Mouse (Mus musculus): Measurements from ENCODE around the gene Gm3460. TPM values are rescaled to one million over a fixed set of nuclear protein-coding genes. Genes with fewer than 3 reads are reported as not detected.
"Not testable (repeated sequence)": the region's sequence is repeated elsewhere in the genome, so short reads cannot be mapped to it uniquely, and the experiment has no call there.

Gene Gm3460
- not detected in 2 replicates for polyA plus RNA-seq (2014; fragmentation: Nextera tagmentation; extraction: Ambion mirVana)

GRCm38 (mm10) chr14:6622318-6622717 lies at the start of gene Gm3460:
Gene Gm3460, minus strand, starts transcription at chr14:6622418.
- H3K4me1 ChIP-seq (ENCODE audit: control insufficient read depth, insufficient read depth, low read length); DNase-seq (ENCODE audit: low spot score); H3K9me3 ChIP-seq (ENCODE audit: control insufficient read depth, low read length); ATAC-seq (ENCODE audit: insufficient read depth, low FRiP score, low TSS enrichment); H3K4me2 ChIP-seq (ENCODE audit: low read depth); H3K36me3 ChIP-seq (ENCODE audit: control insufficient read depth, insufficient read depth, low read length); H3K9ac ChIP-seq (ENCODE audit: low read length); H3K4me3 ChIP-seq (ENCODE audit: low read depth, low read length); H3K27me3 ChIP-seq (ENCODE audit: control insufficient read depth, insufficient read depth, low read length); H3K27ac ChIP-seq (ENCODE audit: low read depth, low read length): not testable (repeated sequence)
- WGBS: 55% methylated on average over 1 of the region's 2 CpGs

DNA sequence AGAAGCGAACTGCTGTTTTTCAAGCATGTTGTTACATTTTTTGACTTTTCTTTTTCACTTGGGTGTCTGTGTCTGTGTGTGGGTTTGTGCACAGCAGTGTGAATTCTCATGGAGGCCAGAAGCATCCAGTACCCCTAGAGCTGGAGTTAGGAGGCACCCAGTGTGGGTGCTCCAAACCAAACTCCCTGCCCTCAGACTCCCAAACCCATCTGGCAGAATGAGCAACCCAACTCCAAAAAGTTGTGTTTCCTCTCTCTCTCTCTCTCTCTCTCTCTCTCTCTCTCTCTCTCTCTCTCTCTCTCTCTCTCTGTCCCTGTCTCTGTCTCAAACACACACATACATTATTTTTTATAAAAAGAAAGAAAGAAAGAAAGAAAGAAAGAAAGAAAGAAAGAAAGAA lies 15.8 kb downstream of the Gm3460 start:
- not testable (repeated sequence) for ATAC-seq (ENCODE audit: insufficient read depth, low FRiP score, low TSS enrichment); H3K36me3 ChIP-seq (ENCODE audit: control insufficient read depth, insufficient read depth, low read length); H3K27me3 ChIP-seq (ENCODE audit: control insufficient read depth, insufficient read depth, low read length); H3K4me3 ChIP-seq (ENCODE audit: low read depth, low read length); H3K9me3 ChIP-seq (ENCODE audit: control insufficient read depth, low read length); H3K4me2 ChIP-seq (ENCODE audit: low read depth); H3K27ac ChIP-seq (ENCODE audit: low read depth, low read length); H3K9ac ChIP-seq (ENCODE audit: low read length); DNase-seq (ENCODE audit: low spot score); H3K4me1 ChIP-seq (ENCODE audit: control insufficient read depth, insufficient read depth, low read length)
- no CpG with 5 or more reads among the region's 1 CpGs for WGBS

- H3K36me3 ChIP-seq (ENCODE audit: control insufficient read depth, insufficient read depth, low read length); H3K27ac ChIP-seq (ENCODE audit: low read depth, low read length); H3K9me3 ChIP-seq (ENCODE audit: control insufficient read depth, low read length); H3K27me3 ChIP-seq (ENCODE audit: control insufficient read depth, insufficient read depth, low read length); H3K4me1 ChIP-seq (ENCODE audit: control insufficient read depth, insufficient read depth, low read length); ATAC-seq (ENCODE audit: insufficient read depth, low FRiP score, low TSS enrichment): not testable (repeated sequence)
- DNase-seq (ENCODE audit: low spot score): peak; percentile 69
- Histone ChIP-seq H3K4me2 (ENCODE audit: low read depth) (peak overlapping the region; percentile 45), H3K9ac (ENCODE audit: low read length) (peak overlapping the region; percentile 14; the same call in 1 of the 2 replicates), H3K4me3 (ENCODE audit: low read depth, low read length) (peak overlapping the region; percentile 25)
- under 1% methylated on average over 13 of the region's 20 CpGs for WGBS
These were observed 17.2 kb downstream of the Gm3460 start for GRCm38 (mm10) chr14:6605004-6605403.

DNA sequence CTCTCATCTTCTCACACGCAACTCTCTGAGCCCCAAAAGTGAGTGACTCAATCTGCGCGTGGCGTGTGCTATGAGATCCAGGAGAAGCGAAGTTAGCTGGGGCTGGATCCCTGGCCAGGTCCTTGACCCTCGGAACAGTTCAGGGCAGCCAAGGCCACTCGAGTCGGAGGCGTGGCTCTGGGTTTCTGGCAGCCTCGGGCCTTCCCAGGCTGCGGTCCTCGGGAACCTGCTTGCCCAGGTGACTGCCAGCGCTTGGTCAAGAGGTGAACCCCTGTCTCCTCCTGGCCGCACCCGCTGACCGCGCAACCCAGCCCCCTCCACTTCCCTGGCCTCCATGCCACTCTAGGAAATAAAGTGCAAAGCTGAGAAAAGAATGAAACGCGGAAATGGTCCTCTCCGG lies 17.7 kb downstream of the Gm3460 start:
- ATAC-seq (ENCODE audit: insufficient read depth, low FRiP score, low TSS enrichment); H3K27ac ChIP-seq (ENCODE audit: low read depth, low read length); H3K27me3 ChIP-seq (ENCODE audit: control insufficient read depth, insufficient read depth, low read length); H3K9me3 ChIP-seq (ENCODE audit: control insufficient read depth, low read length); H3K4me1 ChIP-seq (ENCODE audit: control insufficient read depth, insufficient read depth, low read length); H3K36me3 ChIP-seq (ENCODE audit: control insufficient read depth, insufficient read depth, low read length); H3K9ac ChIP-seq (ENCODE audit: low read length): not testable (repeated sequence)
- peak overlapping the region; percentile 25 for H3K4me3 ChIP-seq (ENCODE audit: low read depth, low read length)
- peak; percentile 34 for DNase-seq (ENCODE audit: low spot score)
- H3K4me2 ChIP-seq (ENCODE audit: low read depth): peak overlapping the region; percentile 45
- WGBS: 8% methylated on average over 19 of the region's 20 CpGs

DNA sequence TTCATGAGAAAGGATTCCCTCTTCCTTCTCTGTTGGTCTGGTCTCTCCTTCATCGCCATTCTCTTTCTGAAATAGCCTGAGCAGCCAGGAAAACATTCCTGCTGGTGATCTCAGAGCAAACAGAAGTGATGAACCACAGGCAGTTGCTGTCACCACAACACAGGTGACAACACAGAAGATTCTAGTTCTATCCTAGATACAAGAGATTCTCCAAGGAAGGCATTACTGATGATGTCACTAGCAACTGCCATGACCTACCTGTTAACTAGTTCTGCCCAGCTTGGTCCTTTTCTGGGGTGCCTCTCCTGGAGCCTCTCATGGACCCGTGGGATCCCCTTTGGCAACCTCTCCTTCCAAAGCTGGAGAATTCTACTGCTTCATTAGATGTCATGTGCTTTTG lies 31.7 kb downstream of the Gm3460 start, which contains the start of gene Gm3629:
Gene Gm3629, minus strand, starts transcription at position 101 of the 400 bp plus-strand sequence.
- H3K9me3 ChIP-seq (ENCODE audit: control insufficient read depth, low read length); H3K27me3 ChIP-seq (ENCODE audit: control insufficient read depth, insufficient read depth, low read length); H3K4me1 ChIP-seq (ENCODE audit: control insufficient read depth, insufficient read depth, low read length); H3K9ac ChIP-seq (ENCODE audit: low read length); H3K4me3 ChIP-seq (ENCODE audit: low read depth, low read length); ATAC-seq (ENCODE audit: insufficient read depth, low FRiP score, low TSS enrichment); H3K27ac ChIP-seq (ENCODE audit: low read depth, low read length); DNase-seq (ENCODE audit: low spot score); H3K36me3 ChIP-seq (ENCODE audit: control insufficient read depth, insufficient read depth, low read length); H3K4me2 ChIP-seq (ENCODE audit: low read depth): not testable (repeated sequence)
- whole genome bisulfite sequencing: 11% methylated on average over 1 of the region's 2 CpGs

Other genes starting within 250 kb of the Gm3460 start
- not detected in 2 replicates for gene Gm16440, start 232.1 kb downstream of the Gm3460 start, polyA plus RNA-seq (2014; fragmentation: Nextera tagmentation; extraction: Ambion mirVana)
- gene Gm3591, start 209.9 kb downstream of the Gm3460 start, polyA plus RNA-seq (2014; fragmentation: Nextera tagmentation; extraction: Ambion mirVana): 1.5 and 1.8 TPM in 2 replicates
- not detected in 2 replicates for gene Gm3594, start 177.8 kb downstream of the Gm3460 start, polyA plus RNA-seq (2014; fragmentation: Nextera tagmentation; extraction: Ambion mirVana)
- not detected in 2 replicates for gene Gm8356, start 85.1 kb downstream of the Gm3460 start, polyA plus RNA-seq (2014; fragmentation: Nextera tagmentation; extraction: Ambion mirVana)
- 0.14 TPM in 1 of 2 replicates, not detected in the other for gene Gm3629, start 31.8 kb downstream of the Gm3460 start, polyA plus RNA-seq (2014; fragmentation: Nextera tagmentation; extraction: Ambion mirVana)
- not detected in 2 replicates for gene Gm10251, start 61.8 kb upstream of the Gm3460 start, polyA plus RNA-seq (2014; fragmentation: Nextera tagmentation; extraction: Ambion mirVana)
- not detected in 2 replicates for gene Gm8050, start 97.8 kb upstream of the Gm3460 start, polyA plus RNA-seq (2014; fragmentation: Nextera tagmentation; extraction: Ambion mirVana)
- gene Gm3636, start 119.9 kb upstream of the Gm3460 start, polyA plus RNA-seq (2014; fragmentation: Nextera tagmentation; extraction: Ambion mirVana): 6.2 and 7.7 TPM in 2 replicates
- not detected in 2 replicates for gene Gm8362, start 152.0 kb upstream of the Gm3460 start, polyA plus RNA-seq (2014; fragmentation: Nextera tagmentation; extraction: Ambion mirVana)
- not detected in 2 replicates for gene Gm3642, start 217.9 kb upstream of the Gm3460 start, polyA plus RNA-seq (2014; fragmentation: Nextera tagmentation; extraction: Ambion mirVana)

All from neural tube, embryonic 11.5 days (tissue).